Mouse (Mus musculus): Measurements from ENCODE around the gene Rcan3. TPM values are rescaled to one million over a fixed set of nuclear protein-coding genes. Genes with fewer than 3 reads are reported as not detected.

The Rcan3 gene
- total RNA-seq, 2 experiments from 2014 or later = 6.1 to 6.7 TPM

GRCm38 (mm10) chr4:135373299-135373698, 60.4 kb downstream of the Rcan3 start:
- no peak for DNase-seq
- intact Hi-C loops (cut with DNase I; ENCODE audit: low total_unique reads) = no loop called here

- intact Hi-C loops (cut with DNase I; ENCODE audit: low total_unique reads) = no loop called here
Measured at GRCm38 (mm10) chr4:135370372-135370771, 63.3 kb downstream of the Rcan3 start.

GRCm38 (mm10) chr4:135362828-135363227, 70.8 kb downstream of the Rcan3 start:
- intact Hi-C loops (cut with DNase I; ENCODE audit: low total_unique reads) = no loop called here
- DNase-seq = no peak

More at GRCm38 (mm10) chr4:135370372-135370771, 63.3 kb downstream of the Rcan3 start:
- DNase-seq = no peak

Small RNAs within 50 kb of the gene (microRNA-seq; reads per million reads assigned to microRNA genes)
- gene Mir700 = 103 to 136 reads per million in 2 experiments

Other genes starting within 250 kb of the Rcan3 start
- 10 to 100 TPM; 41.0 to 50.9 TPM for gene Clic4, start 161.0 kb downstream of the Rcan3 start, total RNA-seq (2021)
- 10 to 100 TPM; 57.8 to 68.3 TPM for gene Srrm1, start 80.5 kb downstream of the Rcan3 start, total RNA-seq (2021)
- 10 to 100 TPM in 1 of 2 experiments, 1 to 10 TPM in 1; 5.6 to 19.2 TPM for gene Ncmap, start 35.6 kb downstream of the Rcan3 start, total RNA-seq (2021)
- gene Stpg1, start 60.9 kb upstream of the Rcan3 start, total RNA-seq (2021) = under 1 TPM in 1 of 2 experiments, not detected in 1; 0.22 TPM
- gene Nipal3, start 61.2 kb upstream of the Rcan3 start, total RNA-seq (2021) = 10 to 100 TPM in 1 of 2 experiments, 1 to 10 TPM in 1; 7.4 to 11.0 TPM
- under 1 TPM; 0.16 to 0.29 TPM for gene Grhl3, start 139.8 kb upstream of the Rcan3 start, total RNA-seq (2021)